Mouse (Mus musculus) spleen, adult 12 weeks (tissue): ENCODE results near the gene Lrrc29.
"Not testable (repeated sequence)": the region's sequence is repeated elsewhere in the genome, so short reads cannot be mapped to it uniquely, and the experiment has no call there.

Experiments used
- DNase-seq: peaks from one replicate; pipeline ENCODE4 v3.0.0; 2022; ENCODE audit warnings: low spot score

The Lrrc29 gene

DNA sequence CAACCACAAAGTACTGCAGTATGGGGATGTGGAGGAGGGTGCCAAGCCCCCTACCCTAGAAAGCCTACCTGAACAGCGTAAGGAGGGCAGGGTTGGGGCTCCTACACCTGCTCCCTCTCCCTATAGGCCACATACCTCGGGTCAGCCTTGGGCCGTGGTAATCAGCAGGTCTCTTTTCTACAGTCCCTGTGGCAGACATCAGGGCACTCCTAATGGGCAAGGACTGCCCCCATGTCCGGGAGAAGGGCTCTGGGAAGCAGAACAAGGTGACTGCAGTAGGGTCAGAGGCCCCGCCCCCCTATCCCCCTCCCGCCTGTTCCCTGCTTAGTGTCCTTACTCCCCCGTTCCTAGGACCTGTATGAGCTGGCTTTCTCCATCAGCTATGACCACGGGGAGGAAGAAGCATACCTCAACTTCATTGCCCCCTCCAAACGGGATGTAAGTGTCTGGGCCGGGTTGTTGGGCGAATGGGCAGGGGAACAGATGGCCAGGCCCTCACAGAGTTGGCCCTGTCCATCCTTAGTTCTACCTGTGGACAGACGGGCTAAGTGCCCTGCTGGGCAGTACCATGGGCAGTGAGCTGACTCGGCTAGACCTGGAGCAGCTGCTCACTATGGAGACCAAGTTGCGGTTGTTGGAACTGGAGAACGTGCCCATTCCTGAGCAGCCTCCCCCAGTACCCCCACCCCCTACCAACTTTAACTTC is 16.8 kb downstream of the Lrrc29 start:
- DNase-seq = no peak

DNA sequence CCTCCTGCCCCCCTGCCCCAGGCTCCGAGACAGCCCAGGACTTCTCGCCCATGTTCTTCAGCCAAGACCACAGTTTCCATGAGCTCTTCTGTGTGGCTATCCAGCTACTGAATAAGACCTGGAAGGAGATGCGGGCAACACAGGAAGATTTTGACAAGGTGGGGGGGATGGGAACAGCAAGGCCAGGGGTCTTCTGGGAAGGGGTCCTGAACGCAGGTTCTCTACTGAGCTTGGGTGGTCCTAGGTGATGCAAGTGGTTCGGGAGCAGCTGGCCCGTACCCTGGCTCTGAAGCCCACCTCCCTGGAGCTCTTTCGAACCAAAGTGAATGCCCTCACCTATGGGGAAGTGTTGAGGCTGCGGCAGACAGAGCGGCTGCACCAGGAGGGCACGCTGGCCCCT is 17.6 kb downstream of the Lrrc29 start:
- DNase-seq = no peak

DNA sequence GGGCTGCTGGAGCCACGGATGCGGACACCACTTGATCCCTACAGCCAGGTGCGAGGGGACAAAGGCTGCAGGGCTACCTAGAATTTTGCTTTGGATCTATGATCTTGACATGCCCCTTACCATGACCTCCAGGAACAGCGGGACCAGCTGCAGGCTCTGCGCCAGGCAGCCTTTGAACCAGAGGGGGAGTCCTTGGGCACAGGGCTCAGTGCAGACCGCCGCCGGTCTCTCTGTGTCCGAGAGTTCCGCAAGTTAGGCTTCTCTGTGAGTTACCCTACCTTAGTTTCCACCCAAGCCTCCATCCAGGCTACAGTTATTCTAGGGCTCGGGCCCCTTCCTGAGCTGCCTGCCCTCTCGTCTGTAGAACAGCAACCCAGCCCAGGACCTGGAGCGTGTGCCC is 18.4 kb downstream of the Lrrc29 start:
- DNase-seq = no peak

DNA sequence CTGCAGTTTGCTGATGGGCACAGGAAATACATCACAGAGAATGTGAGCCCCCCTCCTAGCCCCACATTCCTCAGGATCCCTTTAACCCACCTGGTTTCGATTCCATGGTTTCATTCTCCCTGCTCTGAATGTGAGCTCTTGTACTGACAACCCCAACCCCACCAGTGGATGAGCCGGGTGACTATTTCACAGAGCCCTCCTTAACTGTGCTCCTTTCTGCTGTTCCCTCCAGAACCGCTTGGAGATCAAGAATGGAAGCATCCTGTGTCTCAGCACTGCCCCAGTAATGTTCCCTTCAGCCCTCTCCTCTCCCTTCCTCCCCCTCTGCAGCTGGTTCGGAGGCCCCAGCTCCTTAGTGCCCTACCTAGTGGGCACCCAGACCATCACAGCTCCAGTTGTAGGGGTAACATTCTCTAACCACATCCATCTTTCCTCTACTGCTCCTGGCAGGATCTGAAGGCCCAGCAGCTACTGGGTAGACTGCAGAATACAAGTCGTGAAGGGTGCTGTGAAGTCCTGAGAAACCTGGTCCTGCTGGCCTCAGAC is 19.9 kb downstream of the Lrrc29 start:
- no peak for DNase-seq

DNA sequence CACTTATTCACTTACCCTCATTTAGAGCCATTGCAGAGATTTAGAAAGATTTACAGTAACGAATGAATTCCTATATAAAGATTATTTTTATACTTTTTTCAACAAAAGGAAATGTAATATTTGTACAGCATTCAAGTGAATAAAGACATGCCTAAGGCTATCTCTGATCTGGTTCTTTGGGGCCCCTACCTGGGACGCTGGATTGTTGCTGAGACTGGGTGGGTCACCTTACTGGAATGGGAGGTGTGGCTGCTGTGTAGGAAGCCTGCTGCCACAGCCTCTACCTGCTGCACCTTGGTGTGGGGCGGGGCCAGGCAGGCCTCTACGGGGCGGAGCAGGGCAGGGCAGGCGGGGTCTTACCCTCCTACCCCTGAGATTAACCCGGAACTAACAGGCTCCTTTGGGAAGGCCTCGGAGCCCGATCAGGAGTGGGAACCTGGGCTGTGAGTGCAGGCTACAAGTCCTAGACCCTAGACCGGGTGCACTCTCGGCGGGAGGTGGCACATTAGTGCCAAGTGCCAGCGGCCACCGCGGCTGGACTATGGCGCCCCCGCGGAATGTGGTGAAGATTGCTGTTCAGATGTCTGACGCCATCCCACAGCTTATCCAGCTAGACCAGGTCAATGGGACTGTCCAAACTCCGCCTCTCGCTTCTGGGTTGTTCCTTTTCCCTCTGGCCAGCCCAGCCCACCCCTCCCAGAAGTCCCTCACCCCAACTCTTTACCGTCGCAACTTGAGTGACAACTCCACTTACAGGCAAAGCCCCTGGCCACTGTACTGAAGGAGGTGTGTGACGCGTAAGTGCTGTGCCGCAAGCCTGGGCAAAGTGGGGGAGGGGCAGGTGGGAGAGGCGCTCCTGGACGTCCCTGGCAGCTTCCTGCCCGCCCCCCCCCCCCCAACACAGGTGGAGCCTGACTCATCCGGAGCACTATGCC is 20.6 kb downstream of the Lrrc29 start, which contains the start of gene Elmo3:
Gene Elmo3 (plus strand): TSS at position 391 of the 935 bp plus-strand sequence.
- no peak for DNase-seq

DNA sequence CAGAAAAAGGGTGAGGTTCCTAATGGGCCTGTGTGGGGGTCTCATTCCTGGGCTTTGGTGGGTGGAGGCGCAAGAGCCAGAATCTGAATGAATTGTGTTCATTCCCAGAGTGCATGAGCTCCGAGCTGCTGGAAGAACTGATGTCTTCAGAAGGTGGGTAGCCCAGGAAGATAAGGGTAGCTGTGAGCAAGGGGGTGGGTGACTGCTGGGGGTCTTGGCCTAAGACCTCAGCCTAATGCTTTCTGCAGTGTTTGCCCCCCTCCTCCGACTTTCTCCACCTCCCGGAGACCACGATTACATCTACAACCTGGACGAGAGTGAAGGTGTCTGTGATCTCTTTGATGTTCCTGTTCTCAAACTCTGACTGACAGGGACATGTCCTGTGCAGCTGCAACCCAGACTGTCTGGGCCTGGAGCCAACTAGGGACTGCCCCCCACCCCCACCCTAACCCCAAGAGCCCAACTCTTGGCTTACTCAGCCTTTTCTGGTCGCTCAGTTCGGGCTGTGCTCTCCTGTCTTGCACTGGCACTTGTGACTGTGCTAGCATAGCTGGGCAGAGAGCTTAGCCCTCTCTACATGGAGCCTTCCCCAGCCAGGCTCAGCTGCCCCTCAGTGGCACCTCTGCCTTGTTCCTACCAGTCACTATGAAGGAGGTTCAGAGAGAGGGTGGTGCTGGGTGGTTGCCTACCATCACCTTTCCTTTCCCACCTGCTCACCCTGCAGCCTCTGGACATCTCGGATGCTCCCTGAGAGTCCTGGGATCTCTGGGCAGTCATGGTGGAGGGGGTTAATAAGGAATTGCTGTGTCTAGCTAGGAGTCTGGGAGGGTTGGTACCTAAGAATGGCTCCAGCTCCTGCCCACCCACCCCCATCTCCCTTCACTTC is 21.5 kb downstream of the Lrrc29 start:
- no peak for DNase-seq

DNA sequence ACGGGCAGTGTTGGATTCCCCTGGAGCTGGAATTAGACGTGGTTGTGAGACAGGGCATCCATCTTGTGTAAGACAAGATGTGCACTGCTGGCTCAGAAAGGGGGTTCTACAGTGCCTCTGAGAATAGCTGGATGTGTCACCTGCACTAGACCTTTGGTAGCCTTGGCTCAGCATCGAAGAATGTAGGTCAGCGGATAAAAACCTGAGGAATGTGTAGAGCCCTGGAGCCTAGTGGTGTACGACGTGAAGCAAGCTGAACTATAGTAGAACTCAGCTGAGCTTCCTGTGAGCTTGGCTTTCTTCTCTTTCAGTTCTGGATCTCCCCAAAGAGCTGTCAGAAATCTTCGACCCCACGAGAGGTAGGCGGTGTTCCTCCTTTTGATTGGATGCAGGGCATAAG is 22.2 kb downstream of the Lrrc29 start:
- DNase-seq = no peak

DNA sequence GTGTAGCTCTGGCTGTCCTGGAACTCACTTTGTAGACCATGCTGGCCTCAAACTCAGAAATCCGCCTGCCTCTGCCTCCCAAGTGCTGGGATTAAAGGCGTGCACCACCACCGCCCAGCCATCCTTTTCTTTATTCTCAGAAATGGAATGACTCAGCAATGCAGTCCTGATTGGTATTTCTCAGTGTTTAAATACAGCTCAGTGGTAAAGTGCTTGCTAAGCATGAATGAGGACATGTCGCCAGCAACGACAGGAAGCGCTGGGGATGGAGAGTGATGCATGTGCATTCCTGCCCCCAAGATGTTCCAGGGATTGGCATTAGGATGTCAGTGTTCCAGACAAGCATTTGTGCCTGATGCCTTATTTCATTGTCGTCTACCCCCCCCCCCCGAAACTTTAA is 22.7 kb downstream of the Lrrc29 start:
- no peak for DNase-seq

DNA sequence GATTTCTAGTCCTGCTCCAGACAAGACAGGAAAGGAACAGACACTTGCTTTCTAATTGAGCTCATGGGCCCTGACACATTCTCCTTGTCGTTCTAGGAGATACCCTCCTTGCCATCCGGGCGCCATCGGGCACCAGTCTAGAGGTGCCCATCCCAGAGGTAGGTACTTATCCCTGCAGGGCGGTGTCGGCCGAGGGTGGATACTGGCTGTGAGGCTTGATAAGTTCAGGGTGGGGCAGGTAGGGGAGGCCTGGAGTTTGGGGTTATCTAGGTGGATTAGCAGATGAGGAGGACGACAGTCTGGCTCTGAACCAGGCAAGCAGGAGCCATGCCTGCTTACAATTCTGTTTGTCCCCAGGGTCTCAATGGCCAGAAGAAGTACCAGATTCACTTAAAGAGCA is 26.1 kb downstream of the Lrrc29 start:
- peak; percentile 75 for DNase-seq

DNA sequence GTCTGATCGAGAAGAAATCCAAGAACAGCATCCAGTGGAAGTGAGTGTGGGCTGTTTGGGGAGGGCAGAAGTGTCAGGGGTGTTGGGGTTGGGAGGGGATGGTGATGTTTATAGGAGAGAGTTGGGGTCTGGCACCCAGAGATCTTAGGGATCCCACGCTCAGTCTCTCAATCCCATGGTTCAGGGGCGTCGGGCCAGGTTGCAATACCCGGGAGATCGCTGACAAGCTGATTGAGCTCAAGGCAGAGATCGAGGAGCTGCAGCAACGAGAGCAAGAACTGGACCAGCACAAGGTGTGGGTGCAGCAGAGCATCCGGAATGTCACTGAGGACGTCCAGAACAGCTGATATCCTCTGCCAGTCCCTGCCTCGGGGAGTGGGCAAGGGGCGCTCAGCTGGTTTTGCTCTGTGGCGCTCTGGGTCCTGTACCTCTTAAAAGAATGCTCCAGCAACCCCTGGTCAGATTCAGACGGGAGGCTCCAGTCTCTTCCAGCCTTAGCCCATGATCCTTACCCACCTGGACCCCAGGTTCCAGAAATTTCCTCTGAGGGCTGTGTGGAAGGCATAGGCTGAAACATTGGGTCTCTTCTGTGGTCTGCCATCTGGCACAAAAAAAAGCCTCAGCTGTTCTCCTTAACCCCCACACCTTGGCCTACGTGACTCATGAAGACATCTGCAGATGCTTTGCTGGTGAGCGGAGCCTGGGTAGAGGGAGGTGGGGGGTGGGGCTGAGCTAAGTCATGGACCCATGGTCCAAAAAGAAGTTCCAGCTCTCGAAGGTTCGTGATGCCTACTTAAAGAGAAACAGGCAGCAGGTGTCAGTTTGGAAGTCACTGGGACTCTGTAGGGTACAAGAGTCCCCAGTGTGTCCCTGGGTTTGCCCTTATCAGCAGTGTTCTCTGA is 27.5 kb downstream of the Lrrc29 start:
- no peak for DNase-seq

DNA sequence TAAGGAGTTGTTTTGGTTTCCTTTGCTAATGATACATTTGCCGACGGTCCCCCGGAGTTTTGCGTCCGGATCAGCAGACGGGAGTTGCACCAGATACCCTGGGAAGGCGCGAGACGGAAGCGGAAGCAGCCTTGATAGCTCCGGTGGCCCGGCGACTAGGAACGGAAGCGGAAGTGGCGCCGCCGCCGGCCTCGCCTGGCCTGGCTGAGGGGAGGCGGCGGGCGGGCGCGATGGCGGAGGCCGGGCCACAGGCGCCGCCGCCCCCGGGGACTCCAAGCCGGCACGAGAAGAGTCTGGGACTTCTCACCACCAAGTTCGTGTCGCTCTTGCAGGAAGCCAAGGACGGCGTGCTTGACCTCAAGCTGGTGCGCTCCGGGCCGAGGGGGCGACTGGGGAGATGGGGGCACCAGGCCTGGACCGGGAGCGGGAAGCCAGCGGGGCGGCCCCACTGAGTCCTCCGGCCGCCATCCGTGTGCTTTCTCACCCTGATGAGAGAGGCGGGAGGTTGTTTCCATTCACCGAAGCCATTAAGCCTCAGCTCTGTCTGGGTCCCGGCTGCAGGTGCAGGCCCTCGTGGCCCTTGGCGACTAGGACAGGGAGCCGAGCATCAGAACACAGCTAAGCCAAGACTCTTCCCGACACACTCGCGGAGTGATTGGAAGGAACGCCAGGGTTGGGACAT is 28.4 kb downstream of the Lrrc29 start, which contains the start of gene E2f4:
Gene E2f4 (plus strand): TSS at position 153 of the 682 bp plus-strand sequence.
- peak; percentile 79 for DNase-seq

DNA sequence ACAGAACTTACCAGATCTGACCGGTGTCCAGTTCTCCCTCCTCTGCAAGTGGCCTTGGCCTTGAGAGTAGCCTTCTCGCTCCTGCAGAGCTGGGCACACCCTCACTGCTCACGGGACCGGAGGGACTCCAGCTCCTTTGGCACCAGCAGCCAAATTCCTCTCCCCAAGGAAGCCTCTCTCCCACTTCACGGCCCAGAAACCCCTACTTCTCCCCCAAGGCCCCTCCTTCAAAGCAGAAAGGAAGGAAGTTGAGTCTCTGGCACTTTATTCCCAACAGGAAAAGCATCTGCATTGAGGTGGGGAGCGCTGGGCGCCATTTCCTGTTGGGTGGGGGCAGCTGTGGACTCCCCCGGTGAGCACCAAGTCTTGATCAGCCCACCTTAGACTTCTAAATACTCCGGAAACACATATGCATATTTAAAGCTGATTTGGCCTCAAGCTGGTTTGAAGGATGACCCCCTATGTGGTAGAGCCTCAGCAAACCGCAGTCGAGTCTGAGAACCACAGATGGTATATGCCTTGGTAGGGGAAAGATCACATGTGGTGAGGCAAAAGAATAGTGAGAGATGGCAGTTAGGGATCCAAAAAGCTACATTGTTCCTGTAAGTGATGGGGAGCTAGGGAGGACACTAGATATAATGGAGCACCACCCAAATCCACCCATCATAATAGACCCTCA is 30.0 kb downstream of the Lrrc29 start, which contains the start of gene Exoc3l:
Gene Exoc3l (minus strand): TSS at position 207 of the 679 bp plus-strand sequence.
- no peak for DNase-seq

DNA sequence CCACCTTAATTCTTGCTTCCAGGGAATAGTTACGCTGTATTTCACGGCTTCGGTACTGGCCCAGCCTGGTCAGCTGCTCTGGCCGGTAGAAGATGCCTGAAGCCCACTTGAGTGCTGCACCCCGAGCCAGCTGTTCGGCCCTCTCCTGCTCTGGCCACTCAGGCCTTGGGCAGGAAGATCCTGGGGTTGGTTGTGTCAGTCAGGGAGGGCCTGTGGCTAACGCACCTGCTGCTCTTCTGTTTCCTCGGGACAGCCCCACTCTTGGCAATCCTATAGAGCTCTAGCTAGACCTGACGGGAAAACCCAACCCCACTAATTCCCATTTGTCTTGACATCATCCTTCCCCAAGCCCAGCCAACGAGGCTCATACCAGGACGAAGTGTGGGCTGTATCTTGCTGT is 30.8 kb downstream of the Lrrc29 start:
- DNase-seq = no peak

DNA sequence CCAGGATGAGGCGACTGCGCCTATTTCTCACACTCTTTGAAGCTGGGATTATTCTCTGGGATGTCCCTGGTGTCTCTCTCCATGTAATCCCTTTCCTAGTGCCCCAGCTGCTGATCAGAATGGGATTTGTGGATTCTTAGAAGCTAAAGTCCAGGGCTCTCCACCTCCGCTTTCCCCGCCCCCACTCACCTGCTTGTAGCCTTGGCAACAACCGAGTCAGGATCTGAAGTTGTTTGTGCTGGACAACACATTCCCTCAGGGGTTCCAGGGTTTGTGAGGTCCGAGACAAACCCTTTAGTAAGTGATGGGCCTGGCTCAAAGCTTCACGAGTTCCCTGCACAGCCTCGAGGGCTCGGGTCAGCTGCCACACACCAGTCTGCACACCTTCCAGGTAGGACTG is 31.3 kb downstream of the Lrrc29 start:
- DNase-seq = no peak

DNA sequence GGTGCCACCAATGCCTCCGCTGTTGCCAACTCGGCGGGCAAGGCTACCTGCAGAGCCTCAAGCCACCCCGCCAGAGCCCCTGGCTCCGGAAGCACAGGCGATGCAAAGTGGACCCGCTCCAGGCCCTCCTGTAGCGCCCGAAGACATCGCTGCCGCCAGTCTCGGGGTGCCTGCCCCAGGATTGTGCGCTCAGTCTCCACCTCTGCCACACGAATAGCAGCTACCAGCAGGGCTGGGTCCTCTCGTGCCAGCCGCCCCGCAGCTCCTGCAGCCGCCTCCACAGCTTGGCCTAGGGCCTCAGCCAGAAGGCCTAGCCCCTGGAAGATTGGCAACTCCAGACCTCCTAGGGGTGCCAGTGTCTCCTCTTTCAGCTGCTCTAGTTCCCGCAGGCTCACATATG is 32.7 kb downstream of the Lrrc29 start:
- no peak for DNase-seq

DNA sequence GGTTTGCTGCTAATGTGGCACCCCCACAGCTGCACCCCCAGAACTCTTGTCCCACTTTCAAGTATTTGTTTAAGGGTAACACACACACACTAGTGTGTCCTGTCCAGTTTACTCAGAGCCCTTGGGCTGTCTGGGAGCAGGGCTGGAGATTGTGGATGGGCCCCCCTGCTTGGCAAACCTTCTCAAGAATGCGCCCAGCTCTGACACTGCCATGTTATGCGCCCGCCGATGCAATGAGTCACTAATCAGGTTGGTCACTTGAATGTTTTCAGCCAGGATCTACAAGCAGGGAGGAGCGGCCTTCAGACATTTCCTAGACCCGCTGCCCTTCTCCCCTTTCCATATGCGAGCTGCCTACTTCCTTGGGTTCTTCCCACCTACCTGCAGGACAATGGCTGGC is 33.6 kb downstream of the Lrrc29 start:
- DNase-seq = no peak

DNA sequence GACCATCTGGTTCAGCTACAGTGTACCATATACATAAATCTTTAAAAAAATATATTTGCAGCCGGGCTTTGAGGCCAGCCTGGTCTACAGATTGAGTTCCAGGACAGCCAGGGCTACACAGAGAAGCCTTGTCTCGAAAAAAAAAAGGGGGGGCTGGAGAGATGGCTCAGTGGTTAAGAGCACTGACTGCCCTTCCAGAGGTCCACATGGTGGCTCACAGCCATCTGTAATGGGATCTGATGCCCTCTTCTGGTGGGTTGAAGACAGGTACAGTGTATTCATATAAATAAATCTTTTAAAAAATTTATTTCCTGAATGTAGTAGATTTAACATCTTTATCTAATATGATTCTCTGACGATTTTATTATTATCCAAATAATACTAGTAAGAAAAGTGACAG is 34.3 kb downstream of the Lrrc29 start:
- DNase-seq = not testable (repeated sequence)

DNA sequence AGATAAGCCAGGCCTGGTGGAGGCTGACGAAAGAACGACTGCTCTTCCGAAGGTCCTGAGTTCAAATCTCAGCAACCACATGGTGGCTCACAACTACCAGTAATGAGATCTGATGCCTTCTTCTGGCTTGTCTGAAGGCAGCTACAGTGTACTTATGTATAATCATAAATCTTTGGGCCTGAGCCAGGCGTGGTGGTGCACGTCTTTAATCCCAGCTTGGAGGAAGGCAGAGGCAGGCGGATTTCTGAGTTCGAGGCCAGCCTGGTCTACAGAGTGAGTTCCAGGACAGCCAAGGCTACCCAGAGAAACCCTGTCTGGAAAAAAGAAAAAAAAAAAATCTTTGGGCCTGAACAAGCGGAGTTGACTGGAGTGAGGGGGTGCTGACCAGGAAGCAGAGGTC is 34.7 kb downstream of the Lrrc29 start:
- not testable (repeated sequence) for DNase-seq

DNA sequence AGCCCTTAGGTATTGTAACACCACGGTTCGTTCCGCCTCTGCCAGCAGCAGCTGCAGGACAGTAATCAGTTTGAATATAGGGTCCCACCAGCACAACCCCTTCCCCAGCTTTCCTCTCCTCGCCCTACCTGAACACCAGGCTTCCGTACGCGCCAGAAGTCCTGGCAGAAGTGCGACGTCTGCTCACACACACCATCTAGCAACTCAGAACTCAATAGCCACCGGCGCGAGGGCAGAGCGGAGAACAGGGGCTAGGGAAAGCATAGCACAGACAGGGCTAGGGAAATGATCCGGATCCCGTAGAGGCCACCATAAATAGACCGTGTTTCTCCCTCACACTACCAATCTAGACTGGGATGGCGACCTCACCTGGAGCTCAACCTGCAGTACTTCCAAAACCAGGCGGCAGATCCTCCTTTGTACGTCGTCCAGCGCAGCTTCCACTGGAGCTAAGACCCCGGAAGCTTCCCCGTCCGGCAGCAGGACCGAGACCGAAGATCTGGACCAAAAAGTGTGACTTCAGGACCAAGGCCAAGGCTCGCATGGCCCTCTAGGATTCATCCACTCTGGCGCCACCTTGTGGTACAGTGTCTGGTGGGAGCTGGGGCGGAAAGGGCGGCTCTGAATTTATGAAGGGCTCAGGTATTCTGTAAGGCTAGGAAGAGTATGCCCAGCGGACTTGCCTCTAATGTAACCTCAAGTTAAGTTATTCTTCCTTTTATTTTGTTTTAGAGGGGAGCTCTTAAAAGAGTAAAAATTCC is 35.3 kb downstream of the Lrrc29 start:
- DNase-seq = peak; percentile 80
